Mouse (Mus musculus): ENCODE results near the gene Bcor.

Bcor gene

DNA sequence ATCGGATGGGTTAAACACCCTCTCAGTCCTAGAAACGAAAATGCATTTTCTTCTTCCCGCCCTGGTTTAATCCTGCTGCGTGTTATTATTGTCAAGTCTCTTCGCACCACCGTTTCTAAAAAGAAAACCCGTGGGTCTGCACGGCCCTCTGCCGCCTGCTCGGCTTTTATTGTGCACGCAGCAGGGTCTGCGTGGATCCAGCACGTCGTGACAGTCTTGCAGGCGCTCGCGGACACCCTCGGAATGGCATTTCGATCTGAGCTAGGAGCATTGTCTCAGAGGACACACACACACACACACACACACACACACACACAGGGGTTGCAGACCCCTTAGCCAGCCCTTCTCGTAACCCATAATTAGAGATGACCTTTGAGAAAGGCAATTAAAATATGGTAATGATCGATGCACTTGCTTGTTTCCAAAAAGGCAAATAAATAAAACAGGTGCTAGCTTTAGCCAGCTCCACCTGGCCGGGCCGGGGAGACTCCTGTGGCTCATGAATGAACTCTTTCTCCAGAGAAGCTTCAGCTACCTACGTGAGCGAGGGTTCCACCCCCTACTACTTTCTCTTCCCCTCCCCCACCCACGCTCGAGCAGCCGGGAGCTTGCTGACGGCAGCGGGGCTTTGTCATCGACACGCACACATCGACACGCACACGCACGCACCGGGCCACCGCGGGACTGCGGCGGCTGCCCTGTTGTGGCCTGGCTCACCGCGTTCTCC lies 8.7 kb downstream of the Bcor start:
- DNase-seq (ENCODE audit: low spot score) = no peak

DNA sequence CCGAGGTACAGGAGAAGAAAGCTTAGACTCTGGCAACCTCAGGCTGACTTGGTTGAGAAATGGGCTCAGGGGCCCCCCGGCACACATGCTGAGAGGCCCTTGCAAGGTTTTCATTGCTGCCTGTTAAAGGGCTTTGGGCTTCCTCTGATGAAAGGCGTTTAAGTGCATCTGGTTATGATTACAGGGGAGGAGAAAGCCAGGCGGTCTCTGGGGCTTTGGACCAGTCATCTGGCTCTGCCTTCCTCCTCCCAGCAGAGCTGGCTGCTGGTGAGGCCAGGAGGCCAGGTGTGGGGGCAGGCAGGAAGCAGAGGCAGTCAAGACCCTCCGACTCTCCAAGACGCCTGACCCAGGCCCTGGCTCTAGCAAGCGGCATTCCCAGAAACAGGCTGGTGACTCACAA lies 9.7 kb downstream of the Bcor start:
- DNase-seq (ENCODE audit: low spot score) = peak; percentile 40

DNA sequence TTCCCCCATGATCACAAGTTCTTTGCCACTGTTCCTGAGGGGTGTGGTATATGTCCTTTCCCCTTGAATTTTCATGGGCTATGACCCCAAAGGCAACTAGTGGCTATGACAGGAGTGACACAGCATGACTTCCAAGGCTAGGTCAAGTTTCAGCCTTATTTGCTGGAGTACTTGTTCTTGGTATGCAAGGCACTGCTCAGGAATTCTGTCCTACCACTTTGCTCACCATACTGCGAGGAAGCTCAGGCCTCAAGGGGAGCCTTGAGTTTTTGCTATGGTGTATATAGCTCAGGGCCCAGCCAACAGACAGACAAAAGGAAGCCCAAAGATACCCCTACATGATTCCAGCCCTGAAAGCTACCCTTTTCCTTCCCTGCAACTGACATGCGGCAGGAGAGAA lies 13.9 kb downstream of the Bcor start:
- DNase-seq (ENCODE audit: low spot score) = no peak

DNA sequence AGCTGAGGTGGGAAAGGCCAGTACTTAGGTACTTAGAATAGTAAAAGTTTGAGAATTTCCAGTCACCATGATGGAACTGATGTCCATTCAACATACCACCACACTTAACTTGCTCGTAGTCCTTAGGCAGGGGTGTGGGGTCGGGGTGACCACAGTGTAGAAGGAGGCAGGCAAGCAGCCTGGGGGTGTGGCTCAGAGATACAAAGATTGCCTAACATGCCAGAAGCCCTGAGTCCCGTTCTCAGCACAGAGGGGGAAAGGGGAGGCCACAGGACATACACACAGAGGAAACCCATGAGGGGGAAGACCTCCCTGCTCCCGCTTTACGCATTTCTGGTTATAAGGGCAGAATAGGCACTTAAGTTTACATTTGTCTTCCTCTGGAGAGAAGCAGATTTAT lies 17.3 kb downstream of the Bcor start:
- no peak for DNase-seq (ENCODE audit: low spot score)

DNA sequence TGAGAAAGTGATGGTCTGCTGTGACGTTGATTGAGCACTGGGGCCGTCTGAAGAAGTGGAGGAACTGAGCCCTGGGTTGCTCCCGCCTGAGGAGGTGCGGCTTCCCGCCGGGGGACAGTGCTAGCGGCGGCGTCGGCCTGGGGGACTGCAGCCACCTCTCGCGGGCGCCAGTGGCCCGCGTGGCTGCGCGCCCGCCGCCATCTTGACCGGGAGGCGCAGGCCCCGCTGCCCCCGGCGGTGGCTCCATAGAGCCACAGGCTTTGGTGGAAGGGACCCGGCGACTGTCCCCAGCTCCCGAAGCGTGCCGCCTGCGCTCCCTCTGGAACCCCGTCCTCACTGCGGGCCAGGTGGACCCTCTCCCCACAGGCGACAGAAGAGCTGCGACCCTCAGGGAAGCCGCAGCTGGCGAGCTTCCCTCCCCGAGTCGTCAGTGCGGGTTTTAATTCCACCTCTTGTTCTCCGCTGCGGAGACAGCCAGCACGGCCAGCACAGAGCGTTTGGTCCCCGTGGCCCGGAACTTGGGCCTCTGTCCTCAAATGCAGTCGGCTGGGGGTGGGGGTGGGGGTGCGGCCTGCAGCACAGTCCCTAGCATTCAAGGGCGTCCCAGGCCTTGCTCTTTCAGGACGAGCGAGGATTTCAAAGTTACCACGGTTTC lies 19.9 kb downstream of the Bcor start:
- no peak for DNase-seq (ENCODE audit: low spot score)

DNA sequence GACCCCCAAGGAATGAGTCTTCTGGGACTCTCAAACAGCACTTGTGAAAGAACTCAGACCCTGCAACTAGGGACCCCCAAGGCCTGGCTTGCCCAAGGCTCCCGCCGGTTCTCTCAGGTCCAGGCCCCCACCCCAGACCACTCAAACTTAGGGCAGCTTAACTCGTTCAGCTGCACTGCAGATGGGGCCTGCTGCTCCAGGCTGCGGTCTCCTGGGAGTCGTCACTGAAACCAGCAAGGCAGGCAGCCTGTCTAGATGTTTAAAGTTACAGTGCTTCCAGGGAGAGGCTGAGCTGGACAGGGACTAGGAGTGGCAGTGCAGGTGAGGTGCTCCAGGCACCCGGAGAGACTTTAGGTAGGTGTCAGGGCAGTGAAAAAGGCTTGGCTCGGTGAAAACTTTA lies 21.9 kb downstream of the Bcor start:
- no peak for DNase-seq (ENCODE audit: low spot score)

DNA sequence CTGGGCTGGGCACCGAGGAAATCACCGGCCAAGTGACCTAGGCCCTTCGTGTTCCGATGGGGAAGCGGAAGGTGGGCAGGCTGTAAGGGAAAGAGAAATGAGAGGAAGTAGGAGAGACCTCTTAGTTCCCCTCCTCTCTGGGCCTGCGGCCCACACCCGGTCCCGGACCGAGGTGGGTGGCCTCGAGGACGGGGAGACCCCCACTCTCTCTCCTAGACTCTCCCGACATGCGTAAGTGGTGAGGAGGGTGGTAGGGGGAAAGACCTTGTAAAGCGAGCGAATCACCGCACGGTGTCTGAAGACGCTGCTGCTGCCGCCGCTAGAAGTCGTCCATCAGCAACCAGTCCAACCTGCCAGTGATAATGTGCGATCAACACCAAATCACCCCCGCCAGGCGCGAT lies 23.0 kb downstream of the Bcor start:
- no peak for DNase-seq (ENCODE audit: low spot score)

DNA sequence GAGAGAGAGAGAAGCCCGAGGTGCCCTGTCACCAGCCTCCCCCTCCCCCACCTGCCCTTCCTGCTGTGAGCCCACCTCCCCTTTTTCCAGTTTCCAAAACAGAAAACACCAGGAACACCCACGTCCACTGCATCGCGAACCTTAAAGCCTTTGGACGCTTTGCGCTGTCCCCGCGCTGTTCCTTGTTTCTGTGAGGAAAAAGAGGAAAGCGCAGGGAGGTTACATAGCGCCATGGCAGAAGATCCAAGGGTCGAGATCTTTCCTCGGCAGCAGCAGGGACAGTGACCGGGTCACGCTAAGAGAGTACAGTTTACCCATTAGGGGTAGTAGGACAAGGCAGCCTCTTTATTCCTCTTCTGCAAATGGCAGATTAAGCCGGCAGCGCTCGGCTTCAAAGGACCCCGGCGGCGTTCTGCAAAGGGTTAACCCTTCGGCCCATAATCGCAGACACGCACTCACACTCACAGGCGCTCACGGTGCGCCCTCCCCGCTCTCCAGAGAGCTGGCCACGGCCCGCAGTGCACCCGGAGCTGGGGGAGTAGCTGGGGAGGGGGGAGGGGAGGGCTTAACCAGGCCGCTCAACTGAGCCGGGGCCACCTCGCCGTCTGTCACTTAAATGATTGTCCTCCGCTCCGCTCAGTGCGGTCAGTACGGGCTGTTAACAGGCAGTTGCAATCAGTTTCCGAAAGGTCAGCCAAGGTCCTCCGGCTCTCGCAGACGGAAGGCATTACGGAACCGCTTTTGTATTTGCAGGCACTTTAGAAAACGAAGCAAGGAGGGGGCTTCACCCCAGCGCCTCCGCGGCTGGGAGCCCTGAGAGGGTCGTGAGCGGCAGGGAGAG lies 23.7 kb downstream of the Bcor start:
- DNase-seq (ENCODE audit: low spot score) = no peak

DNA sequence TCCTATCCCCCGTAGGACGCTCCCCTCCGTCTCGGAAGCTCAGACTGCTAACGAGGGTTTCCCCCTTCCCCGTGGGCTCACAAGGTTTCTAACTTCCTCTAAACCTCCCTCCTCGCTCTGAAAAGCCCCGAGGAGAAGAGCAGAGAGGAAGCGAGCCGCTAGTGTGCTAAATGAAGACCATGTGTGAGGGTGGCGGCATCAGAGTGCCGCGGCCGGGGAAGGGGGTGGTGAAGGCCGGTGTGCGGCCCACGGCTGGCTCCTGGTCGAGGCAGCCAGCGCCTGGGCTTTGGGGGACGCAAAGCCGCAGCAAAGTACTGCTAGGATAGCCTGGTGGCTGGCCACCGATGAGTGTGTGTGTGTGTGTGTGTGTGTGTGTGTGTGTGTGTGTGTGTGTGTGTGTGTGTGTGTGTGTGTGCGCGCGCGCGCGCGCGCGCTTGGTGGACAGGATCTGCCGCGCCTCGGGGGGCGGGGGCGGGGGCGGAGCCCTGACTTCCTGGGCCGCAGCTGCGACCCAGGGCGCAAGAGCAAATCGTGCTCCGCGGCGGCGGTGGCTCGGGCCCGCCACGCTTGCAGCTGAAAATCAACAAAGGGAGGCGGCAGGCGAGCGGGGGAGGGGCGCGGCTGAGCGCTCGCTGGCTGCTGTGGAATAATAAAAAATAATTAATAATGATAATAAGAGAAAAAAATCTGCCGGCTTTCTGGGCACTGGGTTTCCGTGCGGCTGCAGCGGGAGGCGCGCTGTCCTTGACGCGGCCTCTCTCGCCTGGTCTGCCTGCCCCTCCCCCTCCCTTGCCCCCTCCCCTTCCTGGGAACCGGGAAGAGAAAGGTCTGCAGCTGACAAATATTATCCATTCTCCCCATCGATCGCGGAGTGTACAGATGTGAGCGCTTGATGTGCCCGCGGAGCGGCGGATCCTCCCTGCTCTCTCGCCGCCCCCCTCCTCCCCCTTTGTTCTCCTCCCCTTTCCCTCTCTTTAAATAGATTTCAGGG lies 24.7 kb downstream of the Bcor start:
- DNase-seq (ENCODE audit: low spot score) = peak; percentile 52

DNA sequence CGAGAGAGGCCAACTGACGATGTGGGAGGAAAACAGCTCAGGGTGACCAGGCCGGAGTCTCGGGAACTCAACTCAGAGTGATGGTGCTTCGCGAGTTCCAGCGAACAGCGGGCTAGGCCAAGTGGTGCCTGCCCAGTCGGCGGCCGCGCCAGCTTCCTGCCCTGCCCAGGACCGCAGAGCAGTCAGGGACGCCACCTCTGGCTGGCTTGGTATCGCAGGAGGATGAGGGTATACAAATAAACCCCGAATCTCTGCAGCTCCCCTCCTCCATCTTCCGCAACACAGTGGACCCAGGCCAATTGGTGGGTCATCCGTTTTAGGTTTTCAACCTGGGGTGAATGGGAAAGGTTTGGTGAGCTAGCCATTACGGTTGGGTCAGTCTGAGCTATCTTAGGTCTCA lies 25.6 kb downstream of the Bcor start:
- no peak for DNase-seq (ENCODE audit: low spot score)

DNA sequence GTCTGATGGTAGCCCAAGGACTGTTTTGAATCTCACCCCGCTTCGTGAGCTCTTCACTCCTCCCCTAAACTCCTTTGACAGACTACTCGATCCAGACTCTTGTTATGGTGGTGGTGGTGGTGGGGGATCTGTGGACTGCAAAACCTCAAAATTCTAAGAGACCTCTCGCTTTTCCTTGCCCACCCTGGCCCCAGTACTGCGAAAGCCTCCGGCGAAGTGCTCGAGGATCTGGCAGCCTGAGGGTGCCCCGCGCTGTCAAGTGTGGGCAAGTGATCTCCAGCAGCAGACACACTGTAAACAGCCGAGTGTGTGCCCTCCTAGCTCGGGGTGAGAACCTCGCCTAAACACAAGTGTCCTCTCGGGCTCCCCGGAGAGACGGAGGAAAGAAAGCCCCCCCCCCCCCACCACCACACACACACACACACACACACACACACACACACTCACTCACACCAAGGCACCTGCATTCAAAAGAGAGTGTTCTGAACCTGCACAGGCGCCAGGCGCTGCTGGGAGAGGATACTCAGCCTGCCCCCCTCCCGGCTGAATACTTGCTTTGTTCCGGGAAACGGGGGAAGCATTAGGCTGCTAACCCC lies 26.2 kb downstream of the Bcor start:
- DNase-seq (ENCODE audit: low spot score) = no peak

DNA sequence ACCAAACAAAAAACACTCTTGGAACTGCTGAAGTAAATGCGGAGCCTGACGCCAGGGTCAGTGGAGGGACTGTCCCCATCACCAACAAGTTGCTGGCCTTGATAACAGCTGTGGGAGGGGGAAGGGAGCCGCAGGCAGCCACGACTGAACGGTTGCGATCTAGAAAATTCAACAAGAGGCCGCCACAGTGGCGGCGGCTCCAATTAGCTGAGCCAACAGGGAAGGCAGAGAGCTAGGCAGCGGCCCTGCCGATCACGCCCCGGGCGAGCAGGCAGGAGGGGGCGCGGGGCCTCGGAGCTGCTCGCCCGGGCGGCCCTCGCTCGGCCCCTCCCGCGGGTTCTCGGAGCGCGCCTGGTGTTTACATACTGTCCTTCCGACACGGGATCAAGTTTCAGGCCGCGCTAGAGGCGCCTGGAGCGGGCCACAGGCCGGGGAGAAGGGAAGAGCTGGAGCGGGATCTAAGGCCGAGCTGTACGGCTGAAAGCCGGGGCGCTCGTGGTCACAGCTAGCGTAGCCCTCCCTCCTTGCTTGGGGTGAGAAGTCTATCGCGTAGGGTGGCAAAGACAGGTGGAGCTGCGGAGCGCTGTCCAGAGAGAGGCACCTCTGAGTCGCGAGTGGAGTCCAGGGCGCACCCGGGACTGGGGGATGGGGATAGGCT lies 26.8 kb downstream of the Bcor start:
- no peak for DNase-seq (ENCODE audit: low spot score)

DNA sequence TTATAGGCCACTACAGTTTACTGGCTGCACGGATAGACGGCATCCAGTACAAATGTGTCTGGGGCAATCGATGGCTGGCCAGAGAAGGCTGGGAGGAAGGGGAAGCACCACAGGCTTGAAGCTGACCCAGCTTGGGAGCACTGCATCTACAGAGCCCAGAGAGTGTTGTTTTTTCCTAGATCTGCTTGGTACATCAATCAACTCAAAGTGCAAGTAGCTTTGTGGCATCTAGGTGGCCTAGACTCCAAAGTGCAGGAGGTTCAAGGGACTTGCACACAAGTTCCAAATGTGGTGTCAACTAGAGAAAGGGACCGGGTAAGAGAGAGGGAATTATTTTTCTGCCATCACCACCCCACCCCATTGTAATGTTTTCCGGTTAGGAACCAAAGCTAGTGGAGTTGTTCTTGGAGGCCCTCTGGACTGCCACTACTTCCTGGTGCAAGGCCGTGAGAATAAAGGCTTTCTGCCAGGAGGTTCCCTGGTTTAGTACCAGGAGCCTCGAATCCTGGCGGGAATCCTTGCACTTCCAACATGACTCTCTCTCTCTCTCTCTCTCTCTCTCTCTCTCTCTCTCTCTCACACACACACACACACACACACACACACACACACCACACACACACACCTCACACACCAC lies 27.5 kb downstream of the Bcor start:
- no peak for DNase-seq (ENCODE audit: low spot score)

DNA sequence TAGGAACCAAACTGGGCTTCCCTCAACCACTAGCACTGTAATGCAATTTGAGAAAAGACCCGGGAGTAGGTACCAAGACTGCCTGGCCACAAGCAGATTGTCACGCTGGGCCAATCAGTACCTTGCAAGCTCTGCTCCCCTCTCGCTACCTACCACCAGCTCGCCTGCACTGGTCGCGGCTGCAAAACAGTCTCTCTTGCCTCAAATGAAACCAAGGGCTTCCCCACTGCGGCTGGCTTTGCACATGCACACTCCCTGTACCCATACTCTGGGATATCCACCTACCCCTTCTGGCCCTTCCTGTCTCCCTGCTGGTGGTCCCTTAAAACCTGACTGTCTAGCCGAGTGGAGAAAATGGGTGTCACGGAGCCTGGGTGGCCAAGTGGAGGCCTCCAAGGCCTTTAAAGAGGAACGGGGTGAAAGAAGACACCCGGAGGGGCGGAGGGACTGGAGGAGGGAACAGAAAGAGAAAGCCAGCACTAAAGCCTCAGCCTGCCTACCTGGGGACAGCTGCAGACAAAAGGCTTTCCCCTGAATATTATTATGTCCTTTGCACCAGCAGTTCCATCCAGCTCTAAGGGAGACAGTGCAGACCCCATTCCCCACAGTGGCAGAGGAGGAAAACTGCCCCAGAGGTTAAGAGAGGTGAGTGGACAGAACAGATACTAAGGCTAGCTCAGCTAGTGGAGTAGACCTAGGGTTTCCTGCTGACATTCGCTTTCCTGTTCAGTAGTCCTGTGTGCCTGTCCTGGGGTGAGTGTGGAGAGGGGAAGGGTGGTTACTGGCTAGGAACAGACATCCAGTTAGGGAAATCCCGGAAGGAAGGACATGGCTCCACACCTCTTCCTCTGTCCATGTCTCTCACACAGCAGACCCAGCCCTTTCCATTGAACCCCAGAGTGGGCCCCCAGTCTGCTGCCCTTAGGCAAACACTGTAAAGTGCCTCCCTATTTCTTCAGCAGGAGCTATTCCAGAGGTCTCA lies 30.0 kb downstream of the Bcor start:
- no peak for DNase-seq (ENCODE audit: low spot score)

DNA sequence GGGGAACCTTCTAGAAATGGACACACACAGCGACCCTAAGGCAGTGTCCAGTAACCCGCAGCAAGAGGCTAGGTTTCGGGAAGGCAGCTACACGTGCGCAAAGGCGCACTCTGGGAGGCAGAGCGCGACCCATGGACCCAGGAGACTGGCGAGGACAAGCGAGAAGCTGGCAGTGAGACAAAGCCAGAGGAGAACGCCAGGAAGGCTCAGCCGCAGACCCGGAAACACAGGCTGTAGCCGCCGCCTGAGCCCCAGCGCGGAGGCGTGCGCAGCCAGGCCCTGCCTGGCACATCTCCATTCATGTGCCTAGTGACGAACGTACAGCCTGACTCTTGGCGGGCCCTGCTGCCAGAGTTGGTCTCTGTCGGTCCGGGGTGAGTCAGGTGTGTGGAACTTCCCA lies 30.9 kb downstream of the Bcor start:
- DNase-seq (ENCODE audit: low spot score) = no peak

DNA sequence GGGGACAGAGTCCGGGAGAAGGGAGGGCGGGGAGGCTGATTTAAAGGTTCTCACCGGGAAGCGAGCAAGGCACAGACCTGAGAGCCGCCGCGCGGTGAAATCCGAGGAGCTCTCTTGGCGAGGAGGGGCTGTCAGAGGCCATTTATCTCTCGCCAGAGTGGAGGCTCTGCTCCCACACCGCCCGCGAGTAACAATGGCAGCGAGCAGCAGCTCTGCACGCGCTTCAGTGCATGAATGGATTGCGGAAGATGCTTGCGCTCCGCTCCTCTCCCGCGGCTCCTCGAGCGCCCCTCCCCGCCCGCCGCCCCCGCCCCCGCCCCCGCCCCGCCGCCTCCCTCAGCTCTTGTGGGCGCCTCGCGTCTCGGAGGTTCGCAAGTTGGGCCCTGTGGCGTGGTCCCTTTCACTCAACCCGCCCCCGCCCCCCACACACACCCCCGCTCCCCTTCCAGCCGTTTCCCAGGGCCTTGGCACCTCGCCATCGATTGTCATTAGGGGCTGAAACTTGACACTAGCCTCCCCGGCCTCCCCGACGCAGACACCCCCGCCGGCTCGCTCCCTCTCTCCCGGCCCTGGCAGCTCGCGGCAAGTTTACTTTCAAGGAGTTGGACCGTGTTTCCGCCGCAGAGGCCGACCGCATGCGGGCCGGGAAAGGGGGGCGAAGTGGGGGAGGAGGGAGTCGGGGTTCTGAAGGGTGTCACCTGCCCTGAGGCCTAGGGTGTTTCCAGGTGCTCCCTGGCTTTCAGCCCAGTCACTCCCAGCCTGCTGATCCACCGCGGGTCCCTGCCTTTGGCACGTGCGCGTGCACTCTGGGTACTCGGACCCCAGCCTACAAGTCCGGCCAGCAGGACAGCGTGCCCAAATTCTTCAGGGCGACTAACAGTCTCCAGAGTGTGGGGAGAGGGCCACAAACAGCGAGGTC lies 31.7 kb downstream of the Bcor start:
- peak; percentile 40 for DNase-seq (ENCODE audit: low spot score)

DNA sequence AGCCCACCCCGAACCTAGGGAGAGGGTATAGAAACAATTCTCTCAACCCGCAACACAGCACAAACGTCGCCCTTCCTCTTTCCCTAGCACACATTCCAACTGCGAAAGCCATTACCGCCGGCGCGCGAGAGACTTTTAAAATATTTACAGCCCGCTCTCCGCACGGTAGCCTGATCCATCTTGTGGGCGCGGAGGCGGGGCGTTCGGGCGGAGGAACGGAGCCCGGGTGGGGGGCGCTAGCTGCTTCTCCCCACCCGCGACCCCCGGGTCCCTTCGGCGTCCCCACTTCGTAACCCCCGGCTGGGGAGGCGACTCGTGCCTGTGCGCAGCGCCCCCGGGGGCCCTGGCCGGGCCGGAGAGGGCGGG lies 32.4 kb downstream of the Bcor start:
- no peak for DNase-seq (ENCODE audit: low spot score)

DNA sequence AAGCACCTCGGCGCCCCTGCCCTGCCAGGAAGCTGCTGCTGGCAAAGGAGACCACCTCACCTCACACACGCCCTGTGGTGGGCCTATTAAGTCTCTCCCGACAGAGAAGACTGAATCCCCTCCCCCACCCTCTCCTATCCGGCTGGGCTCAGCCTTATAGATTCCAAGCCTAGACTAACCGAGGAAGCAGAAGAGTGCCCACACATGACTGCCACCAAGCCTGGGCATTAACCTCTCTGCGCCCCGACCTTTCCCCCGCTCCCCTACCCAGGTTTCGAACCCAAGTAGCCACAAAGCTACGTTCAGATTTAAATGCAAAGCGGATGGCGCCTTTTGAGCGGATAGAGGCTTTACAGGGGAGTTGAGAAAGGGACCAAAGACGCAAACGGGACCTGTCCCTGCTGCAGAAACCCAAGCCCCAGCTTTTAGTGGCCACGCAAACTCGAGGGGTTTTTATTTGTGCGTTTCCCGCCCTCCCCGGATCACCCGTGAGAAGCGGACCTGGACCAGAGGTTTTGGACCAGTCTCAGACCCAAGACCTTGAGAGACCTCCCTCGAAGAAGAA lies 33.0 kb downstream of the Bcor start:
- DNase-seq (ENCODE audit: low spot score) = no peak
